Mouse (Mus musculus) olfactory bulb, adult 2 months (tissue): ENCODE results near the gene Colgalt2. TPM values are rescaled to one million over a fixed set of nuclear protein-coding genes. Genes with fewer than 3 reads are reported as not detected.

ENCODE experiments used
- H3K27ac ChIP-seq: fragments of 200-500 bp; 2 replicates; pipeline ENCODE4 v1.5.1; 2012; ENCODE audit warnings: low read depth, low read length; ENCODE audit not compliant: insufficient read depth
- H3K4me1 ChIP-seq: fragments of 200-500 bp; 2 replicates; pipeline ENCODE4 v1.6.1; 2012; ENCODE audit warnings: low read length; ENCODE audit not compliant: control insufficient read depth, insufficient read depth
- H3K4me3 ChIP-seq: fragments of 200-500 bp; 2 replicates; pipeline ENCODE4 v1.5.1; 2012; ENCODE audit warnings: mild to moderate bottlenecking, low read depth, low read length, moderate library complexity; ENCODE audit not compliant: insufficient read depth
- CTCF ChIP-seq: fragments of 200-500 bp; IDR thresholded peaks from 2 replicates; pipeline ENCODE4 v1.5.1; 2012; ENCODE audit warnings: low read depth, mild to moderate bottlenecking, low read length, moderate library complexity; ENCODE audit not compliant: insufficient read depth
- POLR2A ChIP-seq: fragments of 200-500 bp; IDR thresholded peaks from 2 replicates; pipeline ENCODE4 v1.6.1; 2012; ENCODE audit warnings: mild to moderate bottlenecking, low read depth, low read length, moderate library complexity; ENCODE audit not compliant: insufficient read depth
- WGBS: fragments of 180-500 bp; shearing (Covaris S2); methylation state at CpG from one replicate; pipeline ENCODE4 v1.1.7; 2018; 5-methylcytosine and 5-hydroxymethylcytosine counted together
- polyA plus RNA-seq: library from polyadenylated mRNA; stranded (reverse); fragments of >200 nt; gene quantifications from 2 replicates; pipeline ENCODE4 v1.2.4, GENCODE M21; 2012; ENCODE audit warnings: low replicate concordance; ENCODE audit not compliant: missing spikeins, insufficient read depth, insufficient read length

The Colgalt2 gene
- polyA plus RNA-seq, 1 experiment: not detected

- no peak overlapping the region for H3K27ac ChIP-seq
- no peak for TF ChIP-seq POLR2A
- no peak for TF ChIP-seq CTCF
- 88% methylated on average over 4 of the region's 4 CpGs for WGBS
- H3K4me3 ChIP-seq: no peak overlapping the region
- peaks cover 10% of the 10 kb centered on the region; the same call in 1 of the 2 replicates for H3K4me1 ChIP-seq
Observed at GRCm38 (mm10) chr1:152538817-152539216, 139.2 kb downstream of the Colgalt2 start.

DNA sequence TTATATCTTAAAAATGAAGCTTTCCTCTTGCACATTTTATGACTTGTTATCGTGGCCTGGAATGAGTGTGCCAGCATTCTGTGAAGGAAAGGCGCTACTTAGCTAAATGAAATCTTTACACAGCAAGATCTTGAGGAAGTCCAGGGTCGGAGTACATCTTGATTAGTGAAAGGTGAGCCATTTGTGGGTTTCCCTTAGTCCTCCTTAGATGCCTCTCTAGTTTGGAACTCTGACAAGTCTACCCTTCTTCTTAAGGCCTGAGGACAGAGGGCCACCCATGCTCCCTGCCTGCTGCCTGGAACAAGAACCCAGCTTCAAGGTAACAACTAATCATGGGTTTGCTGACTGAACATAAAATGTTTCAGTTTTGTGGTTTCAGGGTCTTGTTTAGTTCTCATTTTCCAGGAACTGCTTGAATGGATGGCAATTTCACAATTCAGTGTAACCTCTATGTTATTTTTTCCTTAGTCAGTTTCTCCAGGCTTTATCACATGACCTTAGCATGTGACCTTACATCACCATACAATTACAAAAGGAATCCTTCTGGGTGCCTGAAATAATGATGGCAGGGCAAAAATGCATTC, 140.8 kb downstream of the Colgalt2 start:
- H3K4me1 ChIP-seq: peaks cover 10% of the 10 kb centered on the region; the same call in 1 of the 2 replicates
- TF ChIP-seq CTCF (no peak), POLR2A (no peak)
- H3K27ac ChIP-seq: no peak overlapping the region
- 91% methylated on average over 3 of the region's 3 CpGs for WGBS
- H3K4me3 ChIP-seq: no peak overlapping the region

DNA sequence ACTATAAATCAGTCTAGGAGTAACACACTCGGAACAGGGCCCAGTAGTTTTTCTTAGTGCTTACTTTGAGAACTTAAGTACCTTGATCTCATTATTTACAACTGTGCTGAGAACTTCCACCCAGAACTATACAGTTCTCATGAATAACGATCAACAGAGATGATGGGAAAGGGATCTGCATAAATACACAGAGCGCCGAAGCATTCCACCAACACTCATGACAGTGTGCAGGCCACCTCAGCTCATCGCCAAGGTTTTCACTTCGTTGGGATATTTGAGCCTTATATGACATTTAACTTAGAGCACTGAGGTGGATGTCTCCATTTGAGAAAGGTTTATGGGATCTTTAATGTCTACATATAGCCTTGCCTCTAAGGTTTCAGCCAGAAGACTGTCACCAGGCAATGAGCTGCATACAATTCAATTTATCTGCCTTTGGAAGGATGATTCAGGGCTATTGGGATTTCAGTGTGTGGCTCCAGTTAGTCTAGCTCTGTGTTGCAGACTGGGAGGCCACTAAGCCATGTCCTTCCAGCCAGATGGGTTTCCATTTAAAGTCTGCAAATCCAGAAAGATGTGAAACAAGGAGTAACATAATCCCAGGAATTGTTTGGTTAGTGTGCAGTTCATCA, 143.2 kb downstream of the Colgalt2 start:
- TF ChIP-seq CTCF (no peak), POLR2A (no peak)
- 96% methylated on average over 6 of the region's 6 CpGs for WGBS
- Histone ChIP-seq H3K4me1 (no peaks in the 10 kb centered on the region), H3K27ac (no peak overlapping the region), H3K4me3 (no peak overlapping the region)

DNA sequence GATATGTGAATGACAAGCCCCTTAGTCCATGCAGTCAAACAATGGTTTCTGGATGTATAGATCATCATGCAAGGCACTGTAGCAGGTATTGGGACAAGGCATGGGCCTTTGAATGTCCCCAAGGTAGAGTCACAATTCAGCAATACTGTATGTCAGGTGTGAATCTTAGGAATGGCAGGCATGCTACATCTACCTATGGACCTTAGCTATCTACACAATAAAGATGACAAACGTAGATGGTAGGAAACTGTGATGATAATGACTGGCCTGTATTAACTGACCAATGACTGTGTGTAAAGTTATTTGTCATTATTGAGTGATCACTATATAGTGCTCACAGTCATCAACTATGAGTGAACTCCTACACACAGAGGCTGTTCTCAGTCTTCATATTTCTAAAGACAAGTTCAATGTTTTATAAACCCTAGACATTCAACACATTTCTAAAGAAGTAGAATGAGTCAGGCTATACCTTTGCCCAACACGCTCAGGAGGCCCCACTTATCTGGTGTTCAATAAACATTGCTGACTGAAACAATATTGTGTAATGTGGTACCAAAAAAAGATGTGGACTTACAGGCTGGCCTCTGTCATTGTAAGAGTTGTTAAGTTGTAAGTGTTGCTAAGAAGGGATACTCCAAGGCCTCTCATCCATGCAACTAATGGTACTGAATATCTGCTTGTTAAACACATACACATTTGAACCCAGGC, 144.0 kb downstream of the Colgalt2 start:
- TF ChIP-seq POLR2A (no peak), CTCF (no peak)
- no peak overlapping the region for H3K27ac ChIP-seq
- H3K4me3 ChIP-seq: no peak overlapping the region
- 94% methylated on average over 2 of the region's 2 CpGs for WGBS
- no peaks in the 10 kb centered on the region for H3K4me1 ChIP-seq

DNA sequence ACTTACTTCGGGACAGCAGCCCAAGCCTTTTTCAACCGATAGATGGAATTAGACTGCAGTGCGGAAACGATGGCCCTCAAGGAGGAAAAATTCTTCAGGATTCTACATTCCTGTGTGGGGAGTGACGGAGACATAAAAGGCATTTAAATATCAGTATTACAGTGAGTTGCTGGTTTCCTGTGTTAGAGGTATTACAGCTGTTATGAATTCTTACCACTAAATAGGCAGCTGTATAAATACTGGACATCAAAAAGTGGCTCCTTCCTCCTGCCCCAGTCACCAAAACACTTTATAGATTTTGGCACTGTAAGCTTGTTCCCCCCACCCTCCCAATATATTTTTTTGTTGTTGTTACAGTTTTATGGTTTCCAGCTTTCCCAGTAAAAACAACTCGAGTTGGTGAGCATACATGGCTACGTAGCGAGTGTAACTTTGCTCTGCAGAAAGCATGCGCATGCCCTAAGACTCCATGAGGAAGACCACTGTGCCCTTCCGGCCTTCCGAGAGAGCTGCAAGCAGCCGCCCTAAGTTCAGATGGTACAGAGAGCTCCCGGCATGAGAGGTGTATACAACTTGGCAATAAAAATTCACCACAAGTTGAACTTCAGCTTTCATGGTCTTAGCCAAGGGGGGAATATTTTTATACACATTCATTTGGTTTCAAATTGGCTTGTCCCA, 149.6 kb downstream of the Colgalt2 start:
- no peak overlapping the region for H3K4me3 ChIP-seq
- H3K4me1 ChIP-seq: no peaks in the 10 kb centered on the region
- TF ChIP-seq POLR2A (no peak), CTCF (no peak)
- H3K27ac ChIP-seq: no peak overlapping the region
- WGBS: 91% methylated on average over 13 of the region's 13 CpGs

DNA sequence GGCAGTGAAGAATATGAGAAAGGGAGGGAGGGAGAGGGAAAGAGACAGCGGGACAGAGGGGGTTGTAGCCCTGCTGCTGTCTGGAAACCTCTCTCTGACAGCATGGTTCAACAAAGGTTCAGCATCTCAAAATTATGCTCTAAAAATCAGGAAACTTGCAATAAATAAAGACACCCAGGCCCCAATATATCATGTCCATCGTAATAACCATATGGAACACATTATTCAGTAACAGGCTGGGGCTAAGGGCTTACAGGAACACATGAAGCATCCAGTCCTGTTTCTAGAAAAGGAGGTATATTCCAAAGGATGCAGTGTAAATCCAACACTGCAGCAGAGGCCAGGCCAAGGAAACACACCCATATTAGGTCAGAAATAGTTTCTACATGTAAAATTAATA, 150.9 kb downstream of the Colgalt2 start:
- no peak overlapping the region for H3K27ac ChIP-seq
- H3K4me1 ChIP-seq: no peaks in the 10 kb centered on the region
- no peak overlapping the region for H3K4me3 ChIP-seq
- 90% methylated on average over 2 of the region's 2 CpGs for WGBS
- TF ChIP-seq POLR2A: no peak
- no peak for TF ChIP-seq CTCF

- TF ChIP-seq CTCF (no peak), POLR2A (no peak)
- Histone ChIP-seq H3K4me1 (peaks cover under 1% of the 10 kb centered on the region), H3K4me3 (no peak overlapping the region), H3K27ac (no peak overlapping the region)
- WGBS: 67% methylated on average over 3 of the region's 3 CpGs
Observed at GRCm38 (mm10) chr1:152550973-152551372, 151.3 kb downstream of the Colgalt2 start.

GRCm38 (mm10) chr1:152553912-152554547, 154.4 kb downstream of the Colgalt2 start:
- TF ChIP-seq POLR2A: no peak
- TF ChIP-seq CTCF: no peak
- Histone ChIP-seq H3K27ac (no peak overlapping the region), H3K4me3 (no peak overlapping the region), H3K4me1 (peaks cover 14% of the 10 kb centered on the region)
- WGBS: 67% methylated on average over 15 of the region's 15 CpGs
